Mouse (Mus musculus) liver, embryonic 11.5 days (tissue): Measurements from ENCODE around the gene 1700001L19Rik. TPM values are rescaled to one million over a fixed set of nuclear protein-coding genes. Genes with fewer than 3 reads are reported as not detected.

Experiments used
- polyA plus RNA-seq: library from polyadenylated mRNA; unstranded; fragments of >200 nt; fragmentation: Nextera tagmentation; extraction: Ambion mirVana; gene quantifications from 2 replicates; pipeline ENCODE4 v1.2.1, GENCODE M21; 2014

Gene 1700001L19Rik
- polyA plus RNA-seq, 1 experiment from 2014 or later = not detected

Other genes starting within 250 kb of the 1700001L19Rik start
- gene Mtrr, start 15.3 kb upstream of the 1700001L19Rik start, polyA plus RNA-seq = 32.4 and 37.3 TPM in 2 replicates
- gene Fastkd3, start 15.2 kb upstream of the 1700001L19Rik start, polyA plus RNA-seq = 34.9 and 36.5 TPM in 2 replicates